Mouse (Mus musculus): Measurements from ENCODE around the gene Epb41l1. TPM values are rescaled to one million over a fixed set of nuclear protein-coding genes. Genes with fewer than 3 reads are reported as not detected.

The Epb41l1 gene
- total RNA-seq, 1 experiment: 20.5 TPM

DNA sequence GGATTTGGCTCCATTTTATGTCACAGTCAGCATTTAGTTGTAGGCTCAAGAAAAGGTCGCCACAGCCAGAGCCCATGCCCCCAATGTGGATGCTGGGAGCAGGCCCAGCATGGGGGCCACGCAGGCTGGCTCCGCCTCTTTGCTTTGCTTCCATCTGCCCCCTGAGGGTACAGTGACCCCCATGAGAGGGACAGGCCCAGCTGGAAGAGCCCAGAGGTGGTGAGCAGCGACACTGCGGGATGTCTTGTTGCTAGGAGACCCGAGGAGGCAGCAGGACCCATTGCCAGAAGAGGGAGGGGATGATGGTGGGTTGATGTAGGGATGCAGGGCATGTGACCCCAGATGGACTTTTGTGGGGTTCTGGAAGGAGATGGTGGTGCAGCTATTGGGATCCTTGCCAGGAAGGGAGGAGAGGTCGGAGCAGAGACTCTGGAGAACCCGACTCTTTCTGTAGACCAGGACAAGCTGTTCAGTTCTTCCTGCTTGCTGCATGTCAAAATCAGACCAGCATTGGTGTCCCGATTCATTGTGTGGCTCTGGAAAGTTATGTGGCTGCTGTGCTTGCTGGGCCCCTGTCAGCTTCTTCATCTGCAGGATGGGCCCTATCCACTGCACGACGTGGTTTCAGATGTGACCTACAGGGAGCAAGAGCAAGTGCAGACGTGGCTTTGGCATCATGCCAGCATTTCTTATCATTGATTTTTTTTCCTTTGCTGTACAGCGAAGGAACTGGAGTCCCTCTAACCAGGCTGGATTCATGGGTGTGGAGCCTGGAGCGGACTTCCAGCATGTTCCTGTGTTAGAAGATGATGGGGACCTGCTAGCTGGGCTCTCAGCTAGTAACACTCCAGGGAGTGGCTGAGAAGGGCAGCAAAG lies 41.7 kb downstream of the Epb41l1 start:
- no peak overlapping the region for H3K9ac ChIP-seq (ENCODE audit: insufficient read depth, low read depth, low read length, poor library complexity, severe bottlenecking)
- in situ Hi-C loops (cut with MboI; ENCODE audit: low sequenced_read_pairs in 2 of 2, unreplicated experiment in 2 of 2): no loop called here
- H3K4me1 ChIP-seq (ENCODE audit: control insufficient read depth in 2 of 2, insufficient read depth in 2 of 2, low read length in 2 of 2, poor library complexity in 1 of 2): no peaks in the 10 kb centered on the region; a peak in 1 of 4 replicates
- TF ChIP-seq HCFC1 (IDR thresholded peaks at IDR 0.05; ENCODE audit: borderline replicate concordance, insufficient read depth, low read length) (no peak), MAFK (IDR thresholded peaks at IDR 0.05; ENCODE audit: insufficient read depth, low read depth, low read length) (no peak), ZC3H11A (IDR thresholded peaks at IDR 0.05; ENCODE audit: borderline replicate concordance, low read depth, low read length) (no peak), ZNF384 (IDR thresholded peaks at IDR 0.05; ENCODE audit: low read depth, low read length) (no peak), CHD2 (IDR thresholded peaks at IDR 0.05; ENCODE audit: low read depth, low read length) (no peak)
- no peak for DNase-seq (ENCODE audit: low read depth, low spot score)
- no peaks in the 10 kb centered on the region for H3K36me3 ChIP-seq (ENCODE audit: control insufficient read depth, insufficient read depth, low read length, poor library complexity, severe bottlenecking)
- H3K4me3 ChIP-seq (ENCODE audit: insufficient read depth in 1 of 2, low read depth in 1 of 2, low read length in 2 of 2, poor library complexity in 1 of 2, severe bottlenecking in 1 of 2): no peak overlapping the region
- no peaks in the 10 kb centered on the region for H3K9me3 ChIP-seq (ENCODE audit: control insufficient read depth, insufficient read depth, low read depth, low read length)
- no peak overlapping the region for H3K27ac ChIP-seq (ENCODE audit: insufficient read depth, low read depth, low read length, poor library complexity, severe bottlenecking)

DNA sequence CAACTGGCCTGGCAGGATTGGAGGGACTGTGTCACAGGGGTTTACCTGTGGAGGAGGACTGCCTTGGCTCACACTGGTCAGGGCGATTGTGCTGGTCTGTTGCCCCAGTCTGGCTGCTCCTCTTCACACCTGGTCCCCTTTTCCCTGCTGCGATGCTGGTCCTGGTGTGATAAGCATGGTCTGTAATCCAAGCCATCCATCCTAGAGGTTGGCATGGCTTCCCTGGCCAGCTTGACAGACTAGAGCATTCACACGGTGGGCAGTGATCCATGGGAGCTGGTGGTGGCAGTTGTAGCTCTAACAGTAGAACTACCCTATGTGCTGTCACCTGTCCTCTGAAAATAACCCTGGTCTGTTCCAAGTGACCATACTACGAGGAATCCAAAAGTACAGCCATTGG lies 43.7 kb downstream of the Epb41l1 start:
- H3K4me3 ChIP-seq (ENCODE audit: insufficient read depth in 1 of 2, low read depth in 1 of 2, low read length in 2 of 2, poor library complexity in 1 of 2, severe bottlenecking in 1 of 2): no peak overlapping the region
- no peak overlapping the region for H3K9ac ChIP-seq (ENCODE audit: insufficient read depth, low read depth, low read length, poor library complexity, severe bottlenecking)
- H3K9me3 ChIP-seq (ENCODE audit: control insufficient read depth, insufficient read depth, low read depth, low read length): no peaks in the 10 kb centered on the region
- no peak for DNase-seq (ENCODE audit: low read depth, low spot score)
- no peak overlapping the region for H3K27ac ChIP-seq (ENCODE audit: insufficient read depth, low read depth, low read length, poor library complexity, severe bottlenecking)
- TF ChIP-seq HCFC1 (IDR thresholded peaks at IDR 0.05; ENCODE audit: borderline replicate concordance, insufficient read depth, low read length): no peak
- TF ChIP-seq CHD2 (IDR thresholded peaks at IDR 0.05; ENCODE audit: low read depth, low read length): no peak
- no peak for TF ChIP-seq ZNF384 (IDR thresholded peaks at IDR 0.05; ENCODE audit: low read depth, low read length)
- TF ChIP-seq MAFK (IDR thresholded peaks at IDR 0.05; ENCODE audit: insufficient read depth, low read depth, low read length): no peak
- no peak for TF ChIP-seq ZC3H11A (IDR thresholded peaks at IDR 0.05; ENCODE audit: borderline replicate concordance, low read depth, low read length)
- H3K36me3 ChIP-seq (ENCODE audit: control insufficient read depth, insufficient read depth, low read length, poor library complexity, severe bottlenecking): no peaks in the 10 kb centered on the region
- H3K4me1 ChIP-seq (ENCODE audit: control insufficient read depth in 2 of 2, insufficient read depth in 2 of 2, low read length in 2 of 2, poor library complexity in 1 of 2): no peaks in the 10 kb centered on the region; a peak in 1 of 4 replicates
- in situ Hi-C loops (cut with MboI; ENCODE audit: low sequenced_read_pairs in 2 of 2, unreplicated experiment in 2 of 2): no loop called here

DNA sequence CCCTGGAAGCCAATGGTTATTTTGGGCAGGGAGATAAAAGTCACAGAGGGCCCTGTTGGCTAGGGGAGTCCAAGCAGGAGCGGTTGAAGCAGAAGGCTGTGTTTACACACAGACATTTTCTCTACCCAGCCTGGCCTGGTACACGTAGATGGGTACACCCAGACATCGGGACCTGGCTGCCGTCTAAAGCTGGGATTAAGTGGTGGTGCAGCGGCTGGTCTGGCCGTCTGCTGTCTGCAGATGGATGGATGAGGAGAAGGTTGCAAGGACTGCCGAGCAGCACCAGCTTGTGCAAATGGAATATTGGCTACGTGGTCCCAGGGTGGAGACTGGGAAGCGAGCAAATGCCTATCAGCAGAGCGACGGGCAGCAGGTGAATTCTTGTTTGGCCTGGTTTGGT lies 46.8 kb downstream of the Epb41l1 start:
- no peak overlapping the region for H3K4me3 ChIP-seq (ENCODE audit: insufficient read depth in 1 of 2, low read depth in 1 of 2, low read length in 2 of 2, poor library complexity in 1 of 2, severe bottlenecking in 1 of 2)
- no peak for TF ChIP-seq HCFC1 (IDR thresholded peaks at IDR 0.05; ENCODE audit: borderline replicate concordance, insufficient read depth, low read length)
- H3K36me3 ChIP-seq (ENCODE audit: control insufficient read depth, insufficient read depth, low read length, poor library complexity, severe bottlenecking): no peaks in the 10 kb centered on the region
- DNase-seq (ENCODE audit: low read depth, low spot score): no peak
- in situ Hi-C loops (cut with MboI; ENCODE audit: low sequenced_read_pairs in 2 of 2, unreplicated experiment in 2 of 2): no loop called here
- H3K4me1 ChIP-seq (ENCODE audit: control insufficient read depth in 2 of 2, insufficient read depth in 2 of 2, low read length in 2 of 2, poor library complexity in 1 of 2): peaks cover 0 to 6% of the 10 kb centered on the region in 2 experiments; a peak in 1 of 4 replicates
- no peak overlapping the region for H3K27ac ChIP-seq (ENCODE audit: insufficient read depth, low read depth, low read length, poor library complexity, severe bottlenecking)
- H3K9me3 ChIP-seq (ENCODE audit: control insufficient read depth, insufficient read depth, low read depth, low read length): no peaks in the 10 kb centered on the region
- H3K9ac ChIP-seq (ENCODE audit: insufficient read depth, low read depth, low read length, poor library complexity, severe bottlenecking): no peak overlapping the region

DNA sequence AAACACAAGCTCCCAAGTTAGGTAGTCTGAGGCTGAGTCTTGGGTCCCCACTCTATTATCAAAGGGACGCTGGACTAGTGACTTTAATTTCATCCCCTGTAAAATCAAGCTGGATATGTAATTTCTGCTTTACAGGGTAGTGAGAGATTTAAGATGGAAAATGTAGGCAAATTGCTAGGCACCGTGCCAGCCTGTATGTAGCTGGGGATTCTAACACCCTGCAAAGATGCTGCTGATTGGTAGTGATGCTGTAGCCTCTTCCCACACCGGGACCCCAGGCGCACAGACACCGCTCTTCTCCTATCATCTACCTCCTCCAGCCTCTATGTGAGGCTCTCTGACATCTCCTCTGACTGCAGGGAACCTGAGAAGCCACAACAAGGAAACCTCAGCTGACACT lies 48.2 kb downstream of the Epb41l1 start:
- Histone ChIP-seq H3K27ac (ENCODE audit: insufficient read depth, low read depth, low read length, poor library complexity, severe bottlenecking) (no peak overlapping the region), H3K9ac (ENCODE audit: insufficient read depth, low read depth, low read length, poor library complexity, severe bottlenecking) (no peak overlapping the region), H3K36me3 (ENCODE audit: control insufficient read depth, insufficient read depth, low read length, poor library complexity, severe bottlenecking) (no peaks in the 10 kb centered on the region), H3K4me1 (ENCODE audit: control insufficient read depth in 2 of 2, insufficient read depth in 2 of 2, low read length in 2 of 2, poor library complexity in 1 of 2) (peaks cover 0 to 6% of the 10 kb centered on the region in 2 experiments; a peak in 1 of 4 replicates), H3K9me3 (ENCODE audit: control insufficient read depth, insufficient read depth, low read depth, low read length) (no peaks in the 10 kb centered on the region), H3K4me3 (ENCODE audit: insufficient read depth in 1 of 2, low read depth in 1 of 2, low read length in 2 of 2, poor library complexity in 1 of 2, severe bottlenecking in 1 of 2) (no peak overlapping the region)
- TF ChIP-seq HCFC1 (IDR thresholded peaks at IDR 0.05; ENCODE audit: borderline replicate concordance, insufficient read depth, low read length) (no peak), ZNF384 (IDR thresholded peaks at IDR 0.05; ENCODE audit: low read depth, low read length) (no peak), MAFK (IDR thresholded peaks at IDR 0.05; ENCODE audit: insufficient read depth, low read depth, low read length) (no peak), ZC3H11A (IDR thresholded peaks at IDR 0.05; ENCODE audit: borderline replicate concordance, low read depth, low read length) (no peak), CHD2 (IDR thresholded peaks at IDR 0.05; ENCODE audit: low read depth, low read length) (no peak)
- no peak for DNase-seq (ENCODE audit: low read depth, low spot score)
- in situ Hi-C loops (cut with MboI; ENCODE audit: low sequenced_read_pairs in 2 of 2, unreplicated experiment in 2 of 2): no loop called here
